Mouse (Mus musculus) gastrocnemius, postnatal 14 days (tissue): ENCODE results near the gene Bud13. TPM values are rescaled to one million over a fixed set of nuclear protein-coding genes. Genes with fewer than 3 reads are reported as not detected.
"Not testable (repeated sequence)": the region's sequence is repeated elsewhere in the genome, so short reads cannot be mapped to it uniquely, and the experiment has no call there.

Experiments
- DNase-seq: peaks from one replicate; pipeline ENCODE4 v3.0.0; 2021; ENCODE audit warnings: mixed read lengths
- intact Hi-C: fragments of 180-260 bp; cut with DNase I; formaldehyde crosslinking; loops from one replicate; pipeline ENCODE4 v1.15.1; 2025; ENCODE audit warnings: low total_unique reads
- total RNA-seq, 2 experiments: library from RNA; stranded (reverse); gene quantifications; 2 replicates each; pipeline ENCODE4 v1.2.3; 2021

Gene Bud13
- total RNA-seq, 2 experiments from 2014 or later, result 6.4 to 6.7 TPM

DNA sequence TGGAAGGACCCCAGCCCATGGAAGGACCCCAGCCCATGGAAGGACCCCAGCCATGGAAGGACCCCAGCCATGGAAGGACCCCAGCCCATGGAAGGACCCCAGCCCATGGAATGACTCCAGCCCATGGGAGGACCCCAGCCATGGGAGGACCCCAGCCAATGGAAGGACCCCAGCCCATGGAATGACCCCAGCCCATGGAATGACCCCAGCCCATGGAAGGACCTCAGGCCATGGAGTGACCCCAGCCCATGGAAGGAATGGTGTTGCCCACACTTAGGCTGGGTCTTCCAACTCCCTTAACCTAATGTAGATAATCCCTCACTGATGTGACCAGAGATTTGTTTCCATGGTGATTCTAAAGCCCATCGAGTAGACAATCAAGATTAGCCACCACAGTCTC lies 48.5 kb downstream of the Bud13 start:
- intact Hi-C loops, result no loop called here

DNA sequence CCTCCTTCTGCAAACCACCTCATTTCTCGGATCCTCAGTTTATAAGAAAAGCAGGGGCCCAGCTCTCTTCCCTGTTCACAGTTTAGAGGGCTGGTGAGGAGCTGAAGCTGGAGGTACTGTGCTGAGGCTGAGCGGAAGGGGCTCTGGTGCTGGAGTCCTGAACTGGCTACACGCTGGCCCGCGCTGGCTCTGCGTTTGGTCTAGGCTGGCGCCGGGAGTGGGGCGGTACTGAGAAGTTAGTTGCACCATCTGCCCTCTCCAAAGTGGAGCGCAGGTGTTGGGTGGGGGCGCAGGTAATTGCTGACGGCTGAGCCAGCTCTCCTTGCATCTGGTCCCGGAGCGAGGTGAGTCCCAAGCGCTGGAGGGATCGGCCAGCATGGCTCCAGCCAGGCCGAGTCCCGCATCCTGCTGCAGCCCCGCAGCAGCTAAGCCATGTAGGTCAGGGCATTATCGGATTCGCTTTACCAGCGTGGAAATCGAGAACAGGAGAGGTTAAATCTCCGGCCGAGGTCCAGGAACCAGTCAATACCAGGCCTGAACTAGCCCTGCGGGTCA lies 51.7 kb downstream of the Bud13 start:
- no peak for DNase-seq
- intact Hi-C loops, result no loop called here

More for the DNA sequence above, 48.5 kb downstream of the Bud13 start:
- DNase-seq, result no peak

DNA sequence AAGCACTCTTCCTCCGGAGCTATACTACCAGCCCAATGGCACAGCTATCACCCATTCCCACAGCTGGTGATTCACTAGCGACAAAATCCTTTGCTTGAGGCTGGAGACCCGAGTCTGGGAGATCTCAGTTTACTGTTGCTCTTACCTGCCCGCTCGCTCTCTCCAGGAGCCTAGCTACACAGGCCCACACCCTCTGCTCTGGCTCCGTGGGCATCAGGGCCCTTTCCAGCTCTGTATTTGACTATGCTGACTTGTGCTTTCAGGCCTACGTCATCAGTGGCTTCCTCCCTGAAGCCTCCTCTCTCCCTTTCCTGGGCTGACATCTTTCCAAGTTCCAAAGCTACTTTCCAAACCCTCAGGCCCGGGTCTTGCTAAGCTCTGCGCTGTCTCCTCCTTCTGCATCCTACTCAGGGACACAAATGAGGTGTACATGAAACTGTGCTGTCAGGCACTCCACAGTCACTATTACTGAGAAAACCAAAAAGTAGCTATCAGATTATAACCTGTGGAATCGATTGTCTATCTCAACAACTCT lies 52.7 kb downstream of the Bud13 start:
- intact Hi-C loops, result no loop called here

DNA sequence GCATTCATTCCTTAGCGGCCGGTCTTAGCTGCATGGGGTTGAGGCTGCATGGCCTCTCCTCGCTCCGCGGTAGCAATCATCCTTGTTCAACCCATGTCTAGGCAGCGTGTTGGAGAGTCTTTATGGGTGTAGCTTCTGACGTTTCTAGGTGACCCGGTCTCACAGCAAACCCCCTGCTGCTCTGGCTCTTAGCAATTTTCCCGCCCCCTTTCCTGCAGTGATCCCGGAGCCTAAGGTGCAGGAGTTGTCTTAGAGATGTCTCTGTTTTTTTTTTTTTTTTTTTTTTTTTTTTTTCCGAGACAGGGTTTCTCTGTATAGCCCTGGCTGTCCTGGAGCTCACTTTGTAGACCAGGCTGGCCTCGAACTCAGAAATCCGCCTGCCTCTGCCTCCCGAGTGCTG lies 53.5 kb downstream of the Bud13 start:
- DNase-seq, intact Hi-C loops: not testable (repeated sequence)

More for the DNA sequence above, 52.7 kb downstream of the Bud13 start:
- no peak for DNase-seq

DNA sequence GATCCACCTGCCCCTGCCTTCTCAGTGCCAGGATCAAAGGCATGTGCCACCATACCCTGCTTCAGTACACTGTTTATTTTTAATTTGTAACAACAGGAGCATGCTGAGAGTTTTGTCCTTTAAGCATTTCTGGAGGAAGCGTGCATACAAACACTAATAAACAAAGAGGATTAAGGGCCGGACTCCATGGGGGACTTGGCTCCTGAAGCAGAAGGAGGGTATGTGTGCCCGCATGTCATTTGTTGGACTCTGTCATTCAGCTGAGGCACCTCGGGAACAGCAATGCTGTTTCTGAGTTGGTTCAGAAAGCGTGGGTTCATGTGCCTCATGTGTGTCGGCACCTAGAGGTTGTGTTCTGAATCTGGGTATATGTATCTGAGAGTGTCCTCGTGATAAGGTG lies 54.5 kb downstream of the Bud13 start:
- intact Hi-C loops, result no loop called here
- DNase-seq, result no peak

DNA sequence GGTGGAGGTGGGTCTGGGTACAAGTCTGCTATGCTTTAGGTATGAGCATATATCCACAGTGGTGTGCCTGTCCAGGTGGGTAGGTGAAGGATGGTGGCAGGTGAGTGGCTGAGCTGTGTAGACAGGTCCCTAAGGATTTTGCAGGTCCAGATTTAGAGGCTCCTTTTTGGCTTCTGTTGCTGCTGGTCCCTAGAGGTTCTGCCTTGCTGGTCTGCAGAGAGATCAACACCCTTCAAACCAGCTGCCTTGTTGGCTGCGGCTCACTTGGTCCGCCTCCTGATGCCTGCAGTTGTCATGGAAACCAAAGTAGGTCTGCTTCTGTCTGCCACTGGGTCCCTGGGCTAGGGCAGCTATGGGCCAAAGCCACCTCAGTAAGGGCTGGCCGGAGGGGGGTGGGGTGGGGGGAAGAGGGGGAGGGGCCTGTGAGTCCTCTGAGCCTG lies 55.1 kb downstream of the Bud13 start:
- intact Hi-C loops, result no loop called here

DNA sequence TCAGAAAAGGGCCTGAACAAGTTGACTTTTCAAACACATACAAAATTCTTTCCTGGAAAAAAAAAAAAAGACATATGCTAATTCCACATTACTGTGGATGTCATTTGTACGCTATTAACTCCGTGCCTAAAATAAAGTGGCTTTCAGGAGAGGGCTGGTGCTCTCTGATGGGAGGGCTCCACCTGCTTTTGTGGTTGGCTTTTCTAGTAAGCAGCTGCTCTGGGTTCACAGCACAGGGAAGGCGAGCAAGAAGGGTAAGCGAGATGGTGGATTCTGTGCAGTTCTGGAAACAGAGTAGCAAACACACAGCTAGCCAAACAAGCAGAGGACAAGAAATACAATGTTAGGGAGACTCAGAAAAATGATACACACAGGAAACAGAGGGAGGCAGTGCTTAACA lies 55.6 kb downstream of the Bud13 start:
- intact Hi-C loops, result no loop called here
- DNase-seq, result no peak

More for the DNA sequence above, 55.1 kb downstream of the Bud13 start:
- no peak for DNase-seq

DNA sequence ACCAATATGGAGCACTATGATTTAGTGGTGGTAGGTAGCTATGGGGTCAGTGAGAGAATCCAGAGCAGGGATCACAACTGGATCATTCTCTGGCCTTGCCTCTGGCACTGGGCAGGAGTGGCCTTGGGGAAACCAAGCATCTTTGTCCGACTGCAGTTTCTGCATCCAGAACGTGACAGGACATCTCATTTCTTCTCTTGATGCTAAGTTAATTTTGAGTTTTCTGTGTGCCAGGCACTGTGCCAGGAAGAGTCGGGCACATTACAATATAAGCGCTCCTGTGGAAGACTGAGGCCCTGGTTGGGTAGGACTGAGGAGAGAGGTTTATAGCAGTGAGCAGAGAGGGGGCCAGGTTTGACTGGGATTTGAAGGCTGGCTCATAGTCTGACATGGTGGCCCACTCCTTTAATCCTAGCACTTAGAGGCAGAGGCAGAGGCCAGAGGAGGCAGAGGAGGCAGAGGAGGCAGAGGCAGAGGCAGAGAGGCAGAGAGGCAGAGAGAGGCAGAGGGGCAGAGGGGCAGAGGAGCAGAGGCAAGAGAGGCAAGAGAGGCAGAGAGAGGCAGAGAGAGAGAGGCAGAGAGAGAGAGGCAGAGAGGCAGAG lies 56.3 kb downstream of the Bud13 start:
- no peak for DNase-seq
- intact Hi-C loops, result no loop called here

DNA sequence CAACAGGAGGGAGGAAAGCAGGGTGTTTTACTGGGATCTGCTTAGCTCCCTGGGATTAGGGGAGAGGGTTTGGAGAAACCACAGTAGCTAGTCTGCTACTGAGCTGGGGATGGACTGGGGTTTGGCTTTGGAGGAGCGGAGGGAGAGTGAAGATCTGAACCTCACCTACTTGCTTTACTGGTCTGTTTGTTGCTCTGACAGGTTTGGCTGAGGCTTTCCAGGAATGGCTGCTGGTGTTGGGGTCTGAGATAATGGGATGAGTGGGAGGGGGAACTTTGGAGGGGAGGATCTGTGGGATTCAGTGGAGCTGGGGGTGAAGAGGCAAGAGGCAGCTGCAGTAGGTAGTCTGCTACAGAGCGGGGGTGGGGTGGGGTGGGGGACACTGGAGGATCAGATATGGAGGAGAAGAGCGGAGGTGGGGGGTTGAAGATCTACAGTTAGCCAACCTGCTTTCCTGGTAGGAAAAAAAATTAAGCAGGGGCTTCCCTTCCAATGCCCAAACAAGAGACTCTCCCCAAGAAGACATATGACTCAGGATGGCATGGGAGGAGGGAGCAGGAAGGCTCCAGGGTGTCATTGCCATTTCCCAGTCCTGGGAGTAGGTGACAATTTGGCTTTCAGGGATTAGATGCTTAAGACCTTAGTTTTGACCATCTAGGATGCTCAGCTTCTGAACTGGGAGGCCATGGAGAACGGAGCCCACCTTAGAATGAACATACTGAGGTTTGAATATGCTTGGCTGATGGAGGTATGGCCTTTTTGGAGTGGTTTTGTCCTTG lies 63.3 kb downstream of the Bud13 start:
- intact Hi-C loops, result no loop called here

More for the DNA sequence above, 63.3 kb downstream of the Bud13 start:
- no peak for DNase-seq

Other genes with a start within 250 kb of the Bud13 start
- gene Apoa1, start 54.4 kb upstream of the Bud13 start, total RNA-seq, result not detected
- gene Apoc3, start 47.4 kb upstream of the Bud13 start, total RNA-seq, result not detected
- not detected for gene Apoa4, start 42.3 kb upstream of the Bud13 start, total RNA-seq
- gene Apoa5, start 14.4 kb upstream of the Bud13 start, total RNA-seq, result not detected
- gene Zpr1, start 9.9 kb upstream of the Bud13 start, total RNA-seq, result 10 to 100 TPM; 17.4 to 18.1 TPM
- not detected for gene 4931429L15Rik, start 37.0 kb downstream of the Bud13 start, total RNA-seq